Mouse (Mus musculus) olfactory bulb, adult 2 months (tissue): ENCODE measurements around the gene C4bp. TPM values are rescaled to one million over a fixed set of nuclear protein-coding genes. Genes with fewer than 3 reads are reported as not detected.
A peak's percentile ranks its signal among the peaks of the same experiment; 100 is the strongest.
"Not testable (repeated sequence)": the region's sequence is repeated elsewhere in the genome, so short reads cannot be mapped to it uniquely, and the experiment has no call there.

Source experiments
- H3K27ac ChIP-seq: fragments of 200-500 bp; 2 replicates; pipeline ENCODE4 v1.5.1; 2012; ENCODE audit warnings: low read depth, low read length; ENCODE audit not compliant: insufficient read depth
- H3K4me1 ChIP-seq: fragments of 200-500 bp; 2 replicates; pipeline ENCODE4 v1.6.1; 2012; ENCODE audit warnings: low read length; ENCODE audit not compliant: control insufficient read depth, insufficient read depth
- H3K4me3 ChIP-seq: fragments of 200-500 bp; 2 replicates; pipeline ENCODE4 v1.5.1; 2012; ENCODE audit warnings: mild to moderate bottlenecking, low read depth, low read length, moderate library complexity; ENCODE audit not compliant: insufficient read depth
- CTCF ChIP-seq: fragments of 200-500 bp; IDR thresholded peaks from 2 replicates; pipeline ENCODE4 v1.5.1; 2012; ENCODE audit warnings: low read depth, mild to moderate bottlenecking, low read length, moderate library complexity; ENCODE audit not compliant: insufficient read depth
- POLR2A ChIP-seq: fragments of 200-500 bp; IDR thresholded peaks from 2 replicates; pipeline ENCODE4 v1.6.1; 2012; ENCODE audit warnings: mild to moderate bottlenecking, low read depth, low read length, moderate library complexity; ENCODE audit not compliant: insufficient read depth
- WGBS: fragments of 180-500 bp; shearing (Covaris S2); methylation state at CpG from one replicate; pipeline ENCODE4 v1.1.7; 2018; 5-methylcytosine and 5-hydroxymethylcytosine counted together
- polyA plus RNA-seq: library from polyadenylated mRNA; stranded (reverse); fragments of >200 nt; gene quantifications from 2 replicates; pipeline ENCODE4 v1.2.4, GENCODE M21; 2012; ENCODE audit warnings: low replicate concordance; ENCODE audit not compliant: missing spikeins, insufficient read depth, insufficient read length

The C4bp gene
- polyA plus RNA-seq, 1 experiment, result not detected

DNA sequence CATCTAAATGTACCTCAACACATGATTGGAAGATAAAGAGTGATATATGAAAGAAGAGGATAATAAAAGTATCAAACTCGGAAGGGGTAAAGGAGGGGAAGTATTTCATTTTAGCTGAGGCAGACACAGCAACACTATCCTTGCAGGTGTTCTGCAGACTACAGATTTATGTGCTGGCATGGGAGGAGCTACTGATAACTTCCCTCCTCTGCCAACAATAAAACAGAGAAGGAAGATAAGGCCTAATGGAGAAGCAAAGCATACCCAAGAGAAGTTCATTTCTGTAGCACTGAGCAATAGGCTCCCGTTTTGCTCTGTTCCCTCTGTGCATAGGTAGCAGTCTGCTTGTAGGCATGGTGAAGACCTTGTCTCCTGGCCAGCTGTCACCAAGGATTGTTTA lies 19.6 kb upstream of the C4bp start:
- 87% methylated on average over 2 of the region's 2 CpGs for whole genome bisulfite sequencing
- Histone ChIP-seq H3K4me3 (no peak overlapping the region), H3K27ac (no peak overlapping the region), H3K4me1 (no peaks in the 10 kb centered on the region)
- no peak for TF ChIP-seq CTCF
- no peak for TF ChIP-seq POLR2A

DNA sequence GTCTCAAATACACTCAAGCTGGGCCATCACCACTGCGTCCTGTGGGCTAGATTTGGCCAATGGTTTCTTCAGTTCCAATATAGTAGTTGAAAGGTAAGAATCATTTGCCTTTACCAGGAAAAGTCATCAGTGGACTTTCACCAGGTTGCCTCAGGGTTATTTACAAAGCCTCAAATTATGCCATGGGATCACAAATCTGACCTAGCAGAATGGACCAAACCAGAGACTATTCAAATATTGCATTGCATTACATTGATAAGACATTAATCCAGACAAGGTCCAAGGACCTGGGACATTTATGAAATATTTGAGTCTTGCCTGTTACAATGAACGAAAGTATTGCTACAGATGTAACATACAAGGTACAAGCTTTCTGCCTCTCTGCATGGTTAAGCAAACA lies 17.1 kb upstream of the C4bp start:
- no peak overlapping the region for H3K4me3 ChIP-seq
- H3K4me1 ChIP-seq, result no peaks in the 10 kb centered on the region
- TF ChIP-seq CTCF (no peak), POLR2A (no peak)
- H3K27ac ChIP-seq, result no peak overlapping the region
- 93% methylated on average over 2 of the region's 2 CpGs for WGBS

DNA sequence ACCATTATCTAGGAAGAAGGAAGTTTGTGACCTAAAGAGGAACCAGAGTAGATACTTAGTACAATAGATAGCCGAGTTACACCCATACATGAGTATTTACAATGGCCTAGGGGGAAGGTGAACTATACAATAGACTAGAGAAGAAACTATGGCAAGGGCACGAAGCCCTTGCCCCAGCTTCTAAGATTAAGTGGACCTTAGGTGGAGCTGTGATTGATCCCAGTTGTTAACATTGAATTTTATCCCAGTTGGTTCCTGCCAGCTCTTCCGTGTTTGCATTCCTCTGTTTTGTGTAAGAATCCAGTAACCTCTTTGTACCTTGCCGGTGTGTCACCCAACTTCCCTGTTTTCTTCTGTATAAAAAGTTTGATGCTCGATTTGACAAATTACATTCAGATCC lies 2.1 kb upstream of the C4bp start:
- H3K27ac ChIP-seq, H3K4me1 ChIP-seq, H3K4me3 ChIP-seq: not testable (repeated sequence)
- 88% methylated on average over 5 of the region's 5 CpGs for WGBS

DNA sequence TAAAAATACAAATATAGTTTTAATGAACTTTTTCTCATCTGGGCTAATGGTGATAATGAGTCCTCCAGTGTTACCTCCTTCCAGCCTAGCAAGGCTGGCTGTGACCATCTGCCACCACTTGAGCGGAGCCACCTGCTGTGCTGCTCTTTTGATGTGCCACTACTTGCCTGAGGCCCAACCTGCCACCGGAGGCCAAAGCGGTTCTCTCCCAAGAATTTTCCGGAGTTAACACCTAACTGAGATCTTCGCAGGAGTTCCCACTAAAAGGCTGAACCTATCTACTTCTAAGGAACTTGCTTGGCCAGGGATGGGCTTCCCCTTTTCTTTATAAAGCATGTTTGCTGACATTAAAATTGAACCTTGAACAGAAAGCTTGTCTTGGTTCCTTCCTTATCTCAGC lies 1.8 kb downstream of the C4bp start:
- H3K4me1 ChIP-seq, H3K4me3 ChIP-seq, H3K27ac ChIP-seq: not testable (repeated sequence)
- WGBS, result 66% methylated on average over 5 of the region's 5 CpGs

DNA sequence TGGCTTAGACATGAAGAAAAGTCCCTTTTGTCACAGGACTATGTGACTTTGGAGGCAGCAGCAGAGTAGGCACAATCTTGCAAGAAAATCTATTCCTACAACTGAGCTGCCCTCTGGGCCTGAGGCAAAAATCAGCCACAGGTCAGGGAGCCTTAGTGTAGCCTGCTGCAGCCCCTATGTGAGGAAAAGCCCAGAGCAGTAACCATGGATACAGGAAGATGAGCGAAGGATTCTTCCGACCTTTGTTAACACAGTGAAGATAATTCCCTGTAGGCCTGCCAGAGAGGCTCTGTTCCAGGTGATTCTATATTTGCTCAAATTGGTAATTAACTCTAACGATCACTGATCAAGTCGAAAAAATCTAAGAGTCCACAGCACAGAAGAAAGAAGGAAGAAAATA lies 17.3 kb downstream of the C4bp start:
- TF ChIP-seq CTCF (no peak), POLR2A (no peak)
- no peak overlapping the region for H3K27ac ChIP-seq
- 45% methylated on average over 4 of the region's 4 CpGs for WGBS

DNA sequence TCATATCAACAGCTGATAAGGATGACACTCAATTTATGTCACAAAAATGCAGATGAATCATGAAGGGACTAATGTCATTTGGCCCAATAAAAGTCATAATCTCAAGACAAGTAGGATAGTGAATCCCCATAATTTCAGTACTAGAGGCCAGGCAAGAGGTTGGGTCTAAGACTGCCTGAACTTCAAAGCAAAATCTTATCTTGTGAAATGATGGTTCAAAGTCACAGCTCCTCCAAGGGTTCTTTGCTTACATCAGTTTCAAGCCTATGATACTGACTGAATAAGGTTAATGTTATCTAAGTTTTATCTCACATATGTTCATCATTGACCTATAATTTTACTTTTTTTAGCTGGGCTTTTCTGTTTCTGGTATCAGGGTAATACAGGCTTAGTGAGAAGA lies 20.5 kb downstream of the C4bp start:
- H3K4me3 ChIP-seq, result no peak overlapping the region
- no peaks in the 10 kb centered on the region for H3K4me1 ChIP-seq
- no peak overlapping the region for H3K27ac ChIP-seq
- TF ChIP-seq POLR2A, result no peak
- no peak for TF ChIP-seq CTCF

More for the DNA sequence above, 17.3 kb downstream of the C4bp start:
- Histone ChIP-seq H3K4me3 (no peak overlapping the region), H3K4me1 (no peaks in the 10 kb centered on the region)

DNA sequence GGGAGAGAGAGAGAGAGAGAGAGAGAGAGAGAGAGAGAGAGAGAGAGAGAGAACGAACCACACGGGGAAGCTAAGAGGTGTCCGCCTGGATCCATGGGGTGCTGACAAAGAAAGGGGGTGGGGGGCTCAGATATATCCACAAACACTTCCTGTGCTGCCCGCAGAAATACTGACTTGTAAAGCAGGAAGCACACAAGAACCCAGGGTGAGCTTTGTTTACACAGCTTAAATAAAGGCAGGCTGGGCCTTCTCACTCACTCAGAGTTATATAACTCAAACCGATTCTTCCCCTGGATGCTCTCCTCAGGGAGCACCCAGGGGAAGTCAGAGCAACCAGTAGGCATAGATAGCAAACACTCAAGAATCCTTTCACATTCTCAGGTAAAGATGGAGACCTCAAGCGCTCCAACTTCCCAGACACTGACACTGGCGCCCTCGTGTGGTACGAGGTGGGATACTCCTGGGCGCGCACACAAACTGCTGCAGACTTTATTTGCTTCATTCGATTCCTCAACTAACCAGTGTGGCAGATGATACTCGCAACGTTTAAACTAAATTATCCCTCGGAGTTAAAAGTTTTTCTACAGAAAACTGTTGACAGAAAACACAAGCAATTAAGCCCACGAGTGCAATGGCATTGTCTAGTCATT lies 27.5 kb downstream of the C4bp start:
- TF ChIP-seq CTCF (peak; percentile 64; the same call in 1 of the 2 replicates), POLR2A (no peak)
- H3K27ac ChIP-seq, result no peak overlapping the region
- no peak overlapping the region for H3K4me3 ChIP-seq
- 30% methylated on average over 16 of the region's 16 CpGs for WGBS
- no peaks in the 10 kb centered on the region for H3K4me1 ChIP-seq

DNA sequence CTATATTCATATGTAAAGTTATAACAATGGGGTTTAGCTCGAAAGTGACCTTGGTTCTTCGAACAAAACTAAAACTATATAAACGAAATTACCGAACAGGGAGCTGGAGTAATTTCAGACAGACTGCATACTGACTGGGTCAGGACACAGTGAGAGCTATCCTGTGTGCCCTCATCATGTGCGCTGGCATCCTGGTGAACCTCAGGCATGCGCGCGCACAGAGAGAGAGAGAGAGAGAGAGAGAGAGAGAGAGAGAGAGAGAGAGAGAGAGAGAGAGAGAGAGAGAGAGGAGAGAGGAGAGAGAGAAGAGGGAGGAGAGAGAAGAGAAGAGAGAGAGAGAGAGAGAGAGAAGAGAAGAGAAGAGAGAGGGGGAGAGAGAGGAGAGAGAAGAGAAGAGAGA lies 28.1 kb downstream of the C4bp start:
- Histone ChIP-seq H3K27ac (no peak overlapping the region), H3K4me1 (no peaks in the 10 kb centered on the region), H3K4me3 (no peak overlapping the region)
- no peak for TF ChIP-seq CTCF
- TF ChIP-seq POLR2A, result no peak
- WGBS, result 87% methylated on average over 8 of the region's 8 CpGs

DNA sequence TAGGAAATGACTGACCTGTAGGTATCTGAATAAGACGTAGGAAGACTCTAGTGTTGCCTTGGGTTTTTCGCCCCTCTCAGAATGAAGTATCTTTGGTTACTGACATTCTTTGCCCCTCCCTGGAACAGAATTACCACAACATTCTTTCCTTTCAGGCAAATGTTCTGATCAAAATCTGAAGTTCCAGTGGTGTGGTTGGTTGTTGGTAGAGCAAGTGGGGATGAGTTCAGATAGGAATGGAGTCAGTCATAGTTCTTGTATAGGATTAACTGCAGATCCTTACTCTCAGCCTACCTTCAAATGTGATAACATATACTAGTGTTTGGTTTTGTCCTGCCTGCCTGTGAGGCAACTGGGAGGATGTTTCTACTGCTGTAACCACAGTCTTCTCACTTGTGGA lies 31.9 kb downstream of the C4bp start, which contains the start of gene Zp3r:
Gene Zp3r, minus strand, starts transcription at position 101 of the 400 bp plus-strand sequence.
- Histone ChIP-seq H3K4me3 (no peak within 1 kb of the TSS), H3K4me1 (no peaks in the 10 kb centered on the region), H3K27ac (no peak within 1 kb of the TSS)
- TF ChIP-seq CTCF (no peak), POLR2A (no peak)
- WGBS, result 96% methylated on average over 2 of the region's 2 CpGs

DNA sequence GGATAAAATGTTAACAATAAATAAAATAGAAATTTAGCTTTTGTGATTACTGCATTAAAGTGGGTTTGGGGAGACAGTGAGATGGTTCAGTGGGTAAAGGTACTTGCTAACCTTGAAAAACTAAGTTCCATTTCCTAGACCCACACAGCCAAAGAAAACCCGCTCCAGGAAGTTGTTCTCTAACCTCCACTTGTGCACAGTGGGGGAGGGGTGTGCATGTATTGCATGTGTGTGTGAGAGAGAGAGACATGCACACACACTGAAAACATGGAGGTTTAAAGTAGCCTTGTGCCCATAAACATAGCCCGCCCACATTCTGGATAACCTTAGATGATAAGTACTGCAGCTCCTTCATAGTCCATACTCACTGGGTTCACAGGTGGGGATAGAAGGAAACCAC lies 65.1 kb downstream of the C4bp start:
- no peak overlapping the region for H3K4me3 ChIP-seq
- no peaks in the 10 kb centered on the region for H3K4me1 ChIP-seq
- 88% methylated on average over 2 of the region's 2 CpGs for WGBS
- H3K27ac ChIP-seq, result no peak overlapping the region
- TF ChIP-seq CTCF (no peak), POLR2A (no peak)
